Mouse (Mus musculus): ENCODE measurements around the gene Cfap161. TPM values are rescaled to one million over a fixed set of nuclear protein-coding genes. Genes with fewer than 3 reads are reported as not detected.

Cfap161 gene
- total RNA-seq, 1 experiment = 0.27 TPM

DNA sequence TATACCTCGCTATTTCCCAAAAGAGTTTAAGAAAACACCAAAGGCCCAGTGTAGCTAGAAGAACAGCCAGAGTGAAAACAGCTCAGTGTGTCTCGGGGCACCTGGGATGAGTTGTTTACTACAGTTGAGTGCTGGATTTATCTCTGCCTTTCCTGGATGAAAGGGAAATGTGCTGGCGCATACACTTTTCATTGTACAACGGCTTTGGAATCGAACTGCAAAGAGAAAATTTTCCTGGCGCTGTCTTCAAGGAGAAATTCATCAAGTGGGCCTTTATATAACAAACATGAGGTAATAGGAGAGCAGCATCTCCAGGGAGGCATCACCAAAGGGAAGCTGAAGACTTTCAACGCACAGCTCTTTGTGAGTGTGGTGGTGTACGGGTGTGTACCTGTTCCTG lies 17.2 kb upstream of the Cfap161 start:
- Histone ChIP-seq H3K9me3 (ENCODE audit: control insufficient read depth, insufficient read depth, low read depth, low read length) (no peaks in the 10 kb centered on the region), H3K4me1 (ENCODE audit: control insufficient read depth in 2 of 2, insufficient read depth in 2 of 2, low read length in 2 of 2, poor library complexity in 1 of 2) (peaks cover 12 to 32% of the 10 kb centered on the region in 2 experiments), H3K27ac (ENCODE audit: insufficient read depth, low read depth, low read length, poor library complexity, severe bottlenecking) (no peak overlapping the region), H3K36me3 (ENCODE audit: control insufficient read depth, insufficient read depth, low read length, poor library complexity, severe bottlenecking) (no peaks in the 10 kb centered on the region), H3K4me3 (ENCODE audit: insufficient read depth in 1 of 2, low read depth in 1 of 2, low read length in 2 of 2, poor library complexity in 1 of 2, severe bottlenecking in 1 of 2) (no peak overlapping the region), H3K9ac (ENCODE audit: insufficient read depth, low read depth, low read length, poor library complexity, severe bottlenecking) (no peak overlapping the region)
- no peak for TF ChIP-seq MAFK (IDR thresholded peaks at IDR 0.05; ENCODE audit: insufficient read depth, low read depth, low read length)
- TF ChIP-seq ZC3H11A (IDR thresholded peaks at IDR 0.05; ENCODE audit: borderline replicate concordance, low read depth, low read length) = no peak
- in situ Hi-C loops (cut with MboI; ENCODE audit: low sequenced_read_pairs in 2 of 2, unreplicated experiment in 2 of 2) = no loop called here
- DNase-seq (ENCODE audit: low read depth, low spot score) = no peak

DNA sequence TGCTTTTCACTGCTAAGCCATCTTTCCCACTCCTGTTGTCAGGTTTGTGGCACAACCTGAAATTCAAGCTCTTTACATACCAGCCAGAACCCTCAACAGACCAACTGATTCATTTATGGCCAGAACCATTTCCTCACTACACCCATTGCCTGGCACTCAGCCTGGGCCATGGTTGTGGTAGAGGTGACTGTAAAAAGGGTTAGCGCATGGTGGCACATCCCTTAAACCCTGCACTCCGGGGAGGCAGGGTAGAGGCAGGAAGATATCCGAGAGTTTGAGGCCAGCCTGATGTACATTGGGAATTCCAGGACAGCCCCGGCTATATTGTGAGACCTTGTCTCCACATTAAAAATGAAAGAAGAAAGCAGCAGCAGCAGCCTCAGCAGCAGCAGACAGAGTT lies 16.8 kb upstream of the Cfap161 start:
- peaks cover 12 to 32% of the 10 kb centered on the region in 2 experiments for H3K4me1 ChIP-seq (ENCODE audit: control insufficient read depth in 2 of 2, insufficient read depth in 2 of 2, low read length in 2 of 2, poor library complexity in 1 of 2)
- TF ChIP-seq MAFK (IDR thresholded peaks at IDR 0.05; ENCODE audit: insufficient read depth, low read depth, low read length) = no peak
- no peak for TF ChIP-seq ZC3H11A (IDR thresholded peaks at IDR 0.05; ENCODE audit: borderline replicate concordance, low read depth, low read length)
- no peak for TF ChIP-seq CHD2 (IDR thresholded peaks at IDR 0.05; ENCODE audit: low read depth, low read length)
- no peak for TF ChIP-seq HCFC1 (IDR thresholded peaks at IDR 0.05; ENCODE audit: borderline replicate concordance, insufficient read depth, low read length)
- no peak for TF ChIP-seq ZNF384 (IDR thresholded peaks at IDR 0.05; ENCODE audit: low read depth, low read length)
- no peaks in the 10 kb centered on the region for H3K9me3 ChIP-seq (ENCODE audit: control insufficient read depth, insufficient read depth, low read depth, low read length)
- no peak for DNase-seq (ENCODE audit: low read depth, low spot score)
- no peaks in the 10 kb centered on the region for H3K36me3 ChIP-seq (ENCODE audit: control insufficient read depth, insufficient read depth, low read length, poor library complexity, severe bottlenecking)
- H3K4me3 ChIP-seq (ENCODE audit: insufficient read depth in 1 of 2, low read depth in 1 of 2, low read length in 2 of 2, poor library complexity in 1 of 2, severe bottlenecking in 1 of 2) = no peak overlapping the region
- H3K27ac ChIP-seq (ENCODE audit: insufficient read depth, low read depth, low read length, poor library complexity, severe bottlenecking) = no peak overlapping the region
- H3K9ac ChIP-seq (ENCODE audit: insufficient read depth, low read depth, low read length, poor library complexity, severe bottlenecking) = no peak overlapping the region
- in situ Hi-C loops (cut with MboI; ENCODE audit: low sequenced_read_pairs in 2 of 2, unreplicated experiment in 2 of 2) = no loop called here

DNA sequence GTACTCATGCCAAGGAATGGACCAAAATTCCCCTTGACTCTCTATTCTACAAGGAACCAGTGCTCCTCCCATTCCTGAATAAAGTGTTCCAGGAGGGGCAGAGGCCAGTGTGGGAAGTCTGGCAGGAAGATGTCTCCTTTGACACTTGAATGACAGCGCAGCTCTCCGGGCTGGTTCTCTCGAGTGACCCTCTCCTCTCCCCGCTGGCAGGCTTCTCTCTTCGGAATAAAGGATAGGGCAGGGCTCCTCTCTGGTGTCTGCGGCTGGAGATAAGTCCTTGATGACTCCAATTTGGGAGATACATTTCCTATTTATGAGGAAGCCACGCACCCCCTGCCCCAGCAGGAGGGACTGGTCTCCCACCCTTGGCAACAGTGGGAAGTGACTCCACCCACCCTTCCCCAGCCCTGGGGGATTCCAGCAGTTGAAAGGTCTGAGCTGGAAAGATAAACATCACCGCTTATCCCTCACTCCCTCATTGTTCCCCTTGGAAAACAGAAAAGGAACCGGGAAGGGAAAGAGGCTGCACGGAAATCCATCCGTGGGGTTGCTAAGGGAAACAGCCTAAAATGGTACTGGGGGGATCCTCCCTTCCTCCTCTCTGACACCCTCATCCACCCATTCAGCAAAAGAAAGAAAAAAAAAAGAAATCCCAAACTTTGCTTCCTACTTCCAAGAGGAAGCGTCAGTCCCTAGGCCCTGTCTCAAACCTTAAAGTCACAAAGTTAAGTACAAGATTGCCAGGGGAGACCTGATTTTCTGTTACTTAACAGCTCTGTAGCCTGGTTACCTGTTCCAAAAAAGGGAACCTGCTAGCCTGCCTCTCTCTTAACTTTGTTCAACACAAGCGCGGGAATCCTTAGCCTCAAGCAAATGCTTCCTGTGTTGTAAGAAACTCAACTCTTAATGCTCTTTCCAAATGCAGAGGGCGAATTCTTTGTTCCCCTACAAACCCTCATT lies 15.7 kb upstream of the Cfap161 start:
- DNase-seq (ENCODE audit: low read depth, low spot score) = peak; percentile 42
- in situ Hi-C loops (cut with MboI; ENCODE audit: low sequenced_read_pairs in 2 of 2, unreplicated experiment in 2 of 2) = no loop called here
- Histone ChIP-seq H3K27ac (ENCODE audit: insufficient read depth, low read depth, low read length, poor library complexity, severe bottlenecking) (peak overlapping the region; percentile 63; the same call in 1 of the 2 replicates), H3K9ac (ENCODE audit: insufficient read depth, low read depth, low read length, poor library complexity, severe bottlenecking) (no peak overlapping the region; the same call in 1 of the 2 replicates), H3K4me1 (ENCODE audit: control insufficient read depth in 2 of 2, insufficient read depth in 2 of 2, low read length in 2 of 2, poor library complexity in 1 of 2) (peaks cover 12 to 32% of the 10 kb centered on the region in 2 experiments), H3K4me3 (ENCODE audit: insufficient read depth in 1 of 2, low read depth in 1 of 2, low read length in 2 of 2, poor library complexity in 1 of 2, severe bottlenecking in 1 of 2) (0 out of 4 replicates have a peak overlapping the region, but pooled peaks of 1 of the 2 experiments have one; percentile 9), H3K9me3 (ENCODE audit: control insufficient read depth, insufficient read depth, low read depth, low read length) (no peaks in the 10 kb centered on the region), H3K36me3 (ENCODE audit: control insufficient read depth, insufficient read depth, low read length, poor library complexity, severe bottlenecking) (no peaks in the 10 kb centered on the region)
- TF ChIP-seq MAFK (IDR thresholded peaks at IDR 0.05; ENCODE audit: insufficient read depth, low read depth, low read length) (no peak), CHD2 (IDR thresholded peaks at IDR 0.05; ENCODE audit: low read depth, low read length) (no peak), ZNF384 (IDR thresholded peaks at IDR 0.05; ENCODE audit: low read depth, low read length) (no peak), HCFC1 (IDR thresholded peaks at IDR 0.05; ENCODE audit: borderline replicate concordance, insufficient read depth, low read length) (no peak), ZC3H11A (IDR thresholded peaks at IDR 0.05; ENCODE audit: borderline replicate concordance, low read depth, low read length) (no peak)

DNA sequence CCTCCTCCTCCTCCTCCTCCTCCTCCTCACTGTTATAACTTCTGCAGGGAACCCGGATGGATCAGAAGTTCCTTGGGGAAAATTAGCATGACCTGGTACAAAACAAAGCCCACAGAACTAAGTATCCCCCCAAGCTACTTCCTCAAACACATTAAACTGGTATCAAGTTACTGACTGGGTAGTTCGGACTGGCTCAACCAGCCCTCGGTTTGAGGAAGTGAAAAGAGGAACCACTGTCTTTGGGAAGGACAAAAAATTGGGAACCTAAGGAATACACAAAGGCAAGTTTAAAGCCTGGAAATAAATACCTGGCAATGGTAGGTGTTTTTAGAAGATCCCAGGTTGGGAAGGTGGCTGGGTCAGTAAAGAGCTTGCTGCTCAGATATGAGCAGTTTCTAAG lies 15.0 kb upstream of the Cfap161 start:
- Histone ChIP-seq H3K4me1 (ENCODE audit: control insufficient read depth in 2 of 2, insufficient read depth in 2 of 2, low read length in 2 of 2, poor library complexity in 1 of 2) (peaks cover 12 to 32% of the 10 kb centered on the region in 2 experiments), H3K9me3 (ENCODE audit: control insufficient read depth, insufficient read depth, low read depth, low read length) (no peaks in the 10 kb centered on the region), H3K9ac (ENCODE audit: insufficient read depth, low read depth, low read length, poor library complexity, severe bottlenecking) (no peak overlapping the region), H3K27ac (ENCODE audit: insufficient read depth, low read depth, low read length, poor library complexity, severe bottlenecking) (peak overlapping the region; percentile 63; the same call in 1 of the 2 replicates), H3K4me3 (ENCODE audit: insufficient read depth in 1 of 2, low read depth in 1 of 2, low read length in 2 of 2, poor library complexity in 1 of 2, severe bottlenecking in 1 of 2) (0 out of 4 replicates have a peak overlapping the region, but pooled peaks of 1 of the 2 experiments have one; percentile 9), H3K36me3 (ENCODE audit: control insufficient read depth, insufficient read depth, low read length, poor library complexity, severe bottlenecking) (no peaks in the 10 kb centered on the region)
- in situ Hi-C loops (cut with MboI; ENCODE audit: low sequenced_read_pairs in 2 of 2, unreplicated experiment in 2 of 2) = no loop called here
- TF ChIP-seq HCFC1 (IDR thresholded peaks at IDR 0.05; ENCODE audit: borderline replicate concordance, insufficient read depth, low read length) = no peak
- no peak for TF ChIP-seq ZNF384 (IDR thresholded peaks at IDR 0.05; ENCODE audit: low read depth, low read length)
- no peak for TF ChIP-seq ZC3H11A (IDR thresholded peaks at IDR 0.05; ENCODE audit: borderline replicate concordance, low read depth, low read length)
- no peak for TF ChIP-seq MAFK (IDR thresholded peaks at IDR 0.05; ENCODE audit: insufficient read depth, low read depth, low read length)
- TF ChIP-seq CHD2 (IDR thresholded peaks at IDR 0.05; ENCODE audit: low read depth, low read length) = no peak
- DNase-seq (ENCODE audit: low read depth, low spot score) = no peak
